Mouse (Mus musculus) ES-E14 (cell line): ENCODE data around the gene Mlxipl.

Experiments
- HCFC1 ChIP-seq: IDR thresholded peaks from 2 replicates; pipeline ENCODE4 v1.6.1; 2012; ENCODE audit warnings: low read length, inconsistent platforms, borderline replicate concordance; ENCODE audit not compliant: insufficient read depth
- MAFK ChIP-seq: IDR thresholded peaks from 2 replicates; pipeline ENCODE4 v1.6.1; 2014; ENCODE audit warnings: mild to moderate bottlenecking, low read depth, low read length, inconsistent platforms; ENCODE audit not compliant: insufficient read depth
- ZNF384 ChIP-seq: IDR thresholded peaks from 2 replicates; pipeline ENCODE4 v1.6.1; 2012; ENCODE audit warnings: low read depth, low read length, inconsistent platforms

GRCm38 (mm10) chr5:135167469-135167868, 77.8 kb downstream of the Mlxipl start:
- TF ChIP-seq HCFC1 (no peak), ZNF384 (no peak), MAFK (no peak)
